ENCODE assay signal across 8 mouse cellular contexts in genomic region chr9:21204528-21205272, GRCm38 (mm10). TPM values are rescaled to one million over a fixed set of nuclear protein-coding genes. Genes with fewer than 3 reads are reported as not detected.
DNase-seq lines count a peak whose midpoint lies in the region; ATAC-seq and TF ChIP-seq lines count a peak whose summit lies in the region.

No protein-coding gene starts in this region.

- peaks cover 11% of the 10 kb centered on the region for H3K4me1 ChIP-seq in embryonic facial prominence, embryonic 15.5 days
- H3K4me1 ChIP-seq in kidney, embryonic 14.5 days (ENCODE audit: control insufficient read depth, insufficient read depth, low read length), result peaks cover 7% of the 10 kb centered on the region; the same call in 1 of the 2 replicates
- peaks cover 8% of the 10 kb centered on the region; the same call in 1 of the 2 replicates for H3K4me1 ChIP-seq in liver, embryonic 16.5 days (ENCODE audit: control insufficient read depth, low read depth, low read length)
- peaks cover 6% of the 10 kb centered on the region; the same call in 1 of the 2 replicates for H3K4me1 ChIP-seq in small intestine, adult 2 months (ENCODE audit: control insufficient read depth, insufficient read depth, insufficient read length, low read length)

- DNase-seq in left cerebral cortex, postnatal 25 days (ENCODE audit: low spot score in 2 of 2), result peak; percentile 45 to 52
- no peak for DNase-seq in left cerebral cortex, adult 11 months (ENCODE audit: low spot score)
- no peak for DNase-seq in thymus, postnatal 14 days
- DNase-seq in gastrocnemius, postnatal 14 days, result no peak

- H3K36me3 ChIP-seq in embryonic facial prominence, embryonic 15.5 days, result no peaks in the 10 kb centered on the region
- H3K36me3 ChIP-seq in kidney, embryonic 14.5 days (ENCODE audit: control insufficient read depth, insufficient read depth, low read length), result no peaks in the 10 kb centered on the region; the same call in 1 of the 2 replicates
- no peaks in the 10 kb centered on the region for H3K36me3 ChIP-seq in liver, embryonic 16.5 days (ENCODE audit: control insufficient read depth, insufficient read depth)
- no peaks in the 10 kb centered on the region for H3K36me3 ChIP-seq in small intestine, adult 2 months (ENCODE audit: control insufficient read depth, insufficient read depth, low read length)

- peak overlapping the region; percentile 47 for H3K4me3 ChIP-seq in embryonic facial prominence, embryonic 15.5 days (replicated peaks)
- H3K4me3 ChIP-seq in kidney, embryonic 14.5 days (ENCODE audit: low read length), result peak overlapping the region; percentile 48
- H3K4me3 ChIP-seq in liver, embryonic 16.5 days (ENCODE audit: low read depth, low read length), result peak overlapping the region; percentile 22; the same call in 1 of the 2 replicates
- peak overlapping the region; percentile 54 for H3K4me3 ChIP-seq in small intestine, adult 2 months (ENCODE audit: low read depth, low read length)

- H3K9me3 ChIP-seq in embryonic facial prominence, embryonic 15.5 days (replicated peaks), result no peaks in the 10 kb centered on the region
- H3K9me3 ChIP-seq in kidney, embryonic 14.5 days (ENCODE audit: control insufficient read depth, low read length), result no peaks in the 10 kb centered on the region
- H3K9me3 ChIP-seq in liver, embryonic 16.5 days (replicated peaks; ENCODE audit: control insufficient read depth, low read length), result no peaks in the 10 kb centered on the region

- TF ChIP-seq POLR2A in small intestine, adult 2 months (IDR thresholded peaks at IDR 0.05; ENCODE audit: low read depth, low read length), result no peak

- no peak overlapping the region; the same call in 1 of the 2 replicates for H3K9ac ChIP-seq in embryonic facial prominence, embryonic 15.5 days
- H3K9ac ChIP-seq in kidney, embryonic 14.5 days (ENCODE audit: low read depth, low read length), result peak overlapping the region; percentile 44; the same call in 1 of the 2 replicates
- no peak overlapping the region for H3K9ac ChIP-seq in liver, embryonic 16.5 days (ENCODE audit: low read depth, low read length)

- no peaks in the 10 kb centered on the region for H3K27me3 ChIP-seq in embryonic facial prominence, embryonic 15.5 days
- H3K27me3 ChIP-seq in kidney, embryonic 14.5 days (ENCODE audit: control insufficient read depth, insufficient read depth, low read length), result no peaks in the 10 kb centered on the region
- H3K27me3 ChIP-seq in liver, embryonic 16.5 days (ENCODE audit: control insufficient read depth, insufficient read depth, low read depth, low read length), result no peaks in the 10 kb centered on the region
- no peaks in the 10 kb centered on the region for H3K27me3 ChIP-seq in small intestine, adult 2 months (ENCODE audit: control insufficient read depth, insufficient read depth, low read length)

- H3K4me2 ChIP-seq in embryonic facial prominence, embryonic 15.5 days (replicated peaks), result peak overlapping the region; percentile 72
- peak overlapping the region; percentile 50 for H3K4me2 ChIP-seq in kidney, embryonic 14.5 days (replicated peaks; ENCODE audit: low read depth, low read length)
- peak overlapping the region; percentile 42; the same call in 1 of the 2 replicates for H3K4me2 ChIP-seq in liver, embryonic 16.5 days (ENCODE audit: low read depth, low read length)

- H3K27ac ChIP-seq in embryonic facial prominence, embryonic 15.5 days (replicated peaks), result no peak overlapping the region
- H3K27ac ChIP-seq in kidney, embryonic 14.5 days (ENCODE audit: low read depth, low read length), result peak overlapping the region; percentile 90
- H3K27ac ChIP-seq in liver, embryonic 16.5 days (ENCODE audit: low read length), result no peak overlapping the region
- H3K27ac ChIP-seq in small intestine, adult 2 months (ENCODE audit: insufficient read depth, low read depth, low read length), result no peak overlapping the region

- 4% methylated on average over 23 of the region's 23 CpGs for WGBS in embryonic facial prominence, embryonic 15.5 days
- 5% methylated on average over 23 of the region's 23 CpGs for WGBS in kidney, embryonic 14.5 days
- WGBS in liver, embryonic 16.5 days (ENCODE audit: insufficient replicate concordance), result 54% methylated on average over 23 of the region's 23 CpGs
- 21% methylated on average over 23 of the region's 23 CpGs for WGBS in small intestine, adult 2 months

- intact Hi-C loops in left cerebral cortex, postnatal 25 days (cut with DNase I), result no loop called here
- intact Hi-C loops in gastrocnemius, postnatal 14 days (cut with DNase I; ENCODE audit: low total_unique reads), result no loop called here

- no peak for ATAC-seq in embryonic facial prominence, embryonic 15.5 days (ENCODE audit: insufficient number of reproducible peaks, low FRiP score, low TSS enrichment, low read depth)
- ATAC-seq in kidney, embryonic 14.5 days (ENCODE audit: low FRiP score, low TSS enrichment), result peak; percentile 91
- ATAC-seq in liver, embryonic 16.5 days (ENCODE audit: low read depth), result peak; percentile 30

- no peak for TF ChIP-seq CTCF in small intestine, adult 2 months (IDR thresholded peaks at IDR 0.05; ENCODE audit: extremely low read depth, insufficient read length, insufficient replicate concordance, low read depth, low read length)

RNA-seq across cellular contexts. Expression of gene Keap1, which starts 34.5 kb away (rescaled TPM):
- 10 to 100 TPM; 49.2 to 51.0 TPM for total RNA-seq in left cerebral cortex, postnatal 25 days (2021)
- 73.2 and 76.4 TPM in 2 replicates for polyA plus RNA-seq in embryonic facial prominence, embryonic 15.5 days (2015; fragmentation: Nextera tagmentation; extraction: Ambion mirVana)
- polyA plus RNA-seq in kidney, embryonic 14.5 days (2014; fragmentation: Nextera tagmentation; extraction: Ambion mirVana), result 26.8 and 34.2 TPM in 2 replicates
- 26.2 and 27.7 TPM in 2 replicates for polyA plus RNA-seq in liver, embryonic 16.5 days (2015; fragmentation: Nextera tagmentation; extraction: Ambion mirVana)
- 56.6 and 103 TPM in 2 replicates for polyA plus RNA-seq in small intestine, adult 2 months (2012; rRNA removed)
- total RNA-seq in gastrocnemius, postnatal 14 days (2021), result 10 to 100 TPM; 53.6 to 55.2 TPM

RNA-seq across cellular contexts. Expression of gene Pde4a, which starts 39.2 kb away (rescaled TPM):
- 10 to 100 TPM; 88.9 to 94.4 TPM for total RNA-seq in left cerebral cortex, postnatal 25 days (2021)
- polyA plus RNA-seq in embryonic facial prominence, embryonic 15.5 days (2015; fragmentation: Nextera tagmentation; extraction: Ambion mirVana), result 7.5 and 9.4 TPM in 2 replicates
- polyA plus RNA-seq in kidney, embryonic 14.5 days (2014; fragmentation: Nextera tagmentation; extraction: Ambion mirVana), result 13.7 and 14.0 TPM in 2 replicates
- polyA plus RNA-seq in liver, embryonic 16.5 days (2015; fragmentation: Nextera tagmentation; extraction: Ambion mirVana), result 1.6 and 1.9 TPM in 2 replicates
- 5.1 and 7.1 TPM in 2 replicates for polyA plus RNA-seq in small intestine, adult 2 months (2012; rRNA removed)
- total RNA-seq in gastrocnemius, postnatal 14 days (2021), result 10 to 100 TPM; 26.1 to 27.1 TPM

RNA-seq across cellular contexts. Expression of gene S1pr5, which starts 43.5 kb away (rescaled TPM):
- total RNA-seq in left cerebral cortex, postnatal 25 days (2021), result 1 to 10 TPM; 7.8 to 8.3 TPM
- polyA plus RNA-seq in embryonic facial prominence, embryonic 15.5 days (2015; fragmentation: Nextera tagmentation; extraction: Ambion mirVana), result 4.5 and 5.0 TPM in 2 replicates
- 0.07 and 0.19 TPM in 2 replicates for polyA plus RNA-seq in kidney, embryonic 14.5 days (2014; fragmentation: Nextera tagmentation; extraction: Ambion mirVana)
- polyA plus RNA-seq in liver, embryonic 16.5 days (2015; fragmentation: Nextera tagmentation; extraction: Ambion mirVana), result 0.13 and 0.14 TPM in 2 replicates
- polyA plus RNA-seq in small intestine, adult 2 months (2012; rRNA removed), result 0.08 and 0.18 TPM in 2 replicates
- under 1 TPM; 0.10 to 0.27 TPM for total RNA-seq in gastrocnemius, postnatal 14 days (2021)

RNA-seq across cellular contexts. Expression of gene Cdc37, which starts 54.9 kb away (rescaled TPM):
- 100 to 1,000 TPM; 144 to 153 TPM for total RNA-seq in left cerebral cortex, postnatal 25 days (2021)
- 296 and 300 TPM in 2 replicates for polyA plus RNA-seq in embryonic facial prominence, embryonic 15.5 days (2015; fragmentation: Nextera tagmentation; extraction: Ambion mirVana)
- 366 and 377 TPM in 2 replicates for polyA plus RNA-seq in kidney, embryonic 14.5 days (2014; fragmentation: Nextera tagmentation; extraction: Ambion mirVana)
- polyA plus RNA-seq in liver, embryonic 16.5 days (2015; fragmentation: Nextera tagmentation; extraction: Ambion mirVana), result 104 and 106 TPM in 2 replicates
- polyA plus RNA-seq in small intestine, adult 2 months (2012; rRNA removed), result 14.4 and 24.9 TPM in 2 replicates
- 100 to 1,000 TPM; 138 to 139 TPM for total RNA-seq in gastrocnemius, postnatal 14 days (2021)

Comparison
In these comparisons a context has a peak if more than half of its experiments do, and no peak if none do; other contexts are left out.
1. DNase-seq: peak in left cerebral cortex, postnatal 25 days (2 of 2); none in left cerebral cortex, adult 11 months (single experiment), thymus, postnatal 14 days (single experiment) and gastrocnemius, postnatal 14 days (single experiment).
2. Peak in every context shown above with its lines, with median percentiles within 50 percentile points of each other: H3K4me2 ChIP-seq and H3K4me3 ChIP-seq.